8 mouse cellular contexts compared by ENCODE assay signal in the genomic region with DNA sequence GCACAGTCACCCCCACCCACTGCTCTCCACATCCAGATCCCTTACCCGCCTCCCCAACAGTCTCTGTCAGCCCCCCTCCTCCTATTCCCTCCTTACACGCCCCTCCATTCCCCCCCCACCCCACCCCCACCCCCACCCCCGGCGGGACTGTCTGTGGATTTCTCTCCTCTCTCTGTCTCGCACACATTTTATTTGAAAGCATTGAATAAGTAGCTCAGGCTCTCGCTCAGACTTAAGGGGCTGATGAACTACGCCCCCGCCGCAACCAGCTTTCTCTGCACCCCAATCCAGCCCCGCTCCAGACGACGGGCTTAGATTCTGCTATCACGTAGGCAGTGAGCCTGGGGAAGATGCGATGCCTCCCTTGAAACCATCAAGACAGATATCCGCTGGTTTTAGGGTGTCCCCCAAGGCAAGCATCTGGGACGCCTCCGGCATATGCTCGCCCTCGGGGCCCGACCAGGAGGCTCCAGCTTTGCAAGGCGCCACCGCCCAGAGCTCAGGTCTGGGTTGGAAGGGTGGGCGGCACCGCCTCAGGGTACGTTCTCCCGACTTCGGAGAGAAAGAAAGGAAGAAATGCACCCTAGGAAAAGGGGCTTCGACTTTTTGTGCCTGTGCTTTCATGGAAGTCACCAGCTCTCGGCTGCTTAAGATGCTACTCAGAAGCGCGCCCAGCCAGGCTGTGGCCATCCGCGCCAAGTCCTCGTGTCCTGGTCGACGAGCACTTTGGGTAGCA. TPM values are rescaled to one million over a fixed set of nuclear protein-coding genes. Genes with fewer than 3 reads are reported as not detected.
A peak's percentile ranks its signal among the peaks of the same experiment; 100 is the strongest.
DNase-seq lines count a peak whose midpoint lies in the region; ATAC-seq and TF ChIP-seq lines count a peak whose summit lies in the region.

No protein-coding gene starts in this region.

- H3K4me1 ChIP-seq in intestine, postnatal 0 days (replicated peaks; ENCODE audit: control insufficient read depth, insufficient read depth, low read length), result no peaks in the 10 kb centered on the region
- peaks cover 8% of the 10 kb centered on the region; the same call in 1 of the 2 replicates for H3K4me1 ChIP-seq in limb, embryonic 13.5 days
- peaks cover 9% of the 10 kb centered on the region for H3K4me1 ChIP-seq in thymus, adult 2 months (replicated peaks; ENCODE audit: control insufficient read depth, insufficient read depth, low read length)

- no peaks in the 10 kb centered on the region for H3K9me3 ChIP-seq in intestine, postnatal 0 days (ENCODE audit: control insufficient read depth)
- no peaks in the 10 kb centered on the region for H3K9me3 ChIP-seq in limb, embryonic 13.5 days

- peak overlapping the region; percentile 86 for H3K4me2 ChIP-seq in intestine, postnatal 0 days (replicated peaks; ENCODE audit: low read depth)
- H3K4me2 ChIP-seq in limb, embryonic 13.5 days (replicated peaks), result peak overlapping the region; percentile 88

- no peak for TF ChIP-seq CTCF in intestine, postnatal 0 days (IDR thresholded peaks at IDR 0.05; ENCODE audit: low read depth)
- TF ChIP-seq CTCF in thymus, adult 2 months (IDR thresholded peaks at IDR 0.05; ENCODE audit: borderline replicate concordance, control insufficient read depth, extremely low read depth, insufficient read depth, low read length, poor library complexity), result no peak

- H3K27me3 ChIP-seq in intestine, postnatal 0 days (replicated peaks; ENCODE audit: control insufficient read depth, insufficient read depth, low read length), result peaks cover 9% of the 10 kb centered on the region; the same call in 1 of the 2 replicates
- no peaks in the 10 kb centered on the region for H3K27me3 ChIP-seq in limb, embryonic 13.5 days
- no peaks in the 10 kb centered on the region for H3K27me3 ChIP-seq in thymus, adult 2 months (ENCODE audit: control insufficient read depth, insufficient read depth, low read length)

- peak overlapping the region; percentile 65 for H3K4me3 ChIP-seq in intestine, postnatal 0 days (ENCODE audit: low read depth, low read length)
- peak overlapping the region; percentile 93 for H3K4me3 ChIP-seq in limb, embryonic 13.5 days
- peak overlapping the region; percentile 66 for H3K4me3 ChIP-seq in thymus, adult 2 months (ENCODE audit: control insufficient read depth, insufficient read depth, low read length)

- H3K27ac ChIP-seq in intestine, postnatal 0 days (ENCODE audit: low read depth, low read length), result no peak overlapping the region
- peak overlapping the region; percentile 92 for H3K27ac ChIP-seq in limb, embryonic 13.5 days
- no peak overlapping the region for H3K27ac ChIP-seq in thymus, adult 2 months (ENCODE audit: control insufficient read depth, insufficient read depth, low read length)

- ATAC-seq in intestine, postnatal 0 days, result 0 out of 2 replicates have a peak, but pooled peaks have one; percentile 39
- peak; percentile 51 for ATAC-seq in limb, embryonic 13.5 days (ENCODE audit: low FRiP score, low read depth)
- ATAC-seq in monocyte, adult 5-6 weeks (replicated peaks; ENCODE audit: insufficient number of reproducible peaks, low FRiP score, low TSS enrichment, poor library complexity, severe bottlenecking), result peak; percentile 16

- DNase-seq in kidney, adult 9 months, result peak; percentile 10
- DNase-seq in kidney, postnatal 14 days, result no peak
- DNase-seq in cerebellum, adult 11-12 months, result peak; percentile 20
- peak; percentile 47 to 70 for DNase-seq in frontal cortex, adult 2 months (ENCODE audit: extremely low spot score in 1 of 2, low spot score in 1 of 2)
- peak; percentile 60 for DNase-seq in thymus, adult 2 months

- H3K9ac ChIP-seq in intestine, postnatal 0 days (ENCODE audit: low read depth, low read length), result peak overlapping the region; percentile 19; the same call in 1 of the 2 replicates
- peak overlapping the region; percentile 96 for H3K9ac ChIP-seq in limb, embryonic 13.5 days

- WGBS in intestine, postnatal 0 days, result under 1% methylated on average over 36 of the region's 36 CpGs
- under 1% methylated on average over 34 of the region's 36 CpGs for WGBS in limb, embryonic 13.5 days
- WGBS in thymus, adult 2 months, result 2% methylated on average over 35 of the region's 36 CpGs

- TF ChIP-seq POLR2A in thymus, adult 2 months (IDR thresholded peaks at IDR 0.05; ENCODE audit: control insufficient read depth, extremely low read depth, insufficient read depth, low read length, poor library complexity), result no peak

- no peaks in the 10 kb centered on the region for H3K36me3 ChIP-seq in intestine, postnatal 0 days (ENCODE audit: control insufficient read depth, insufficient read depth)
- no peaks in the 10 kb centered on the region; the same call in 1 of the 2 replicates for H3K36me3 ChIP-seq in limb, embryonic 13.5 days
- no peaks in the 10 kb centered on the region for H3K36me3 ChIP-seq in thymus, adult 2 months (ENCODE audit: control insufficient read depth, insufficient read depth, low read length)

RNA-seq across cellular contexts. Expression of a gene that starts 0.6 kb away (rescaled TPM):
- 503 and 548 TPM in 2 replicates for polyA plus RNA-seq in frontal cortex, adult 2 months (2012; rRNA removed)
- 13.9 and 14.1 TPM in 2 replicates for polyA plus RNA-seq in intestine, postnatal 0 days (2015; fragmentation: Nextera tagmentation; extraction: Ambion mirVana)
- 51.6 and 58.8 TPM in 2 replicates for polyA plus RNA-seq in limb, embryonic 13.5 days (2015; fragmentation: Nextera tagmentation; extraction: Ambion mirVana)
- 1.6 to 17.8 TPM (median 16.7 TPM) in 3 replicates for total RNA-seq in monocyte, adult 5-6 weeks (2017)
- polyA plus RNA-seq in thymus, adult 2 months (2012; rRNA removed), result 13.9 and 18.1 TPM in 2 replicates
